Mouse (Mus musculus): ENCODE results near the gene Slc25a23. TPM values are rescaled to one million over a fixed set of nuclear protein-coding genes. Genes with fewer than 3 reads are reported as not detected.

Slc25a23 gene
- polyA plus RNA-seq, 1 experiment from 2014 or later = 12.9 TPM

DNA sequence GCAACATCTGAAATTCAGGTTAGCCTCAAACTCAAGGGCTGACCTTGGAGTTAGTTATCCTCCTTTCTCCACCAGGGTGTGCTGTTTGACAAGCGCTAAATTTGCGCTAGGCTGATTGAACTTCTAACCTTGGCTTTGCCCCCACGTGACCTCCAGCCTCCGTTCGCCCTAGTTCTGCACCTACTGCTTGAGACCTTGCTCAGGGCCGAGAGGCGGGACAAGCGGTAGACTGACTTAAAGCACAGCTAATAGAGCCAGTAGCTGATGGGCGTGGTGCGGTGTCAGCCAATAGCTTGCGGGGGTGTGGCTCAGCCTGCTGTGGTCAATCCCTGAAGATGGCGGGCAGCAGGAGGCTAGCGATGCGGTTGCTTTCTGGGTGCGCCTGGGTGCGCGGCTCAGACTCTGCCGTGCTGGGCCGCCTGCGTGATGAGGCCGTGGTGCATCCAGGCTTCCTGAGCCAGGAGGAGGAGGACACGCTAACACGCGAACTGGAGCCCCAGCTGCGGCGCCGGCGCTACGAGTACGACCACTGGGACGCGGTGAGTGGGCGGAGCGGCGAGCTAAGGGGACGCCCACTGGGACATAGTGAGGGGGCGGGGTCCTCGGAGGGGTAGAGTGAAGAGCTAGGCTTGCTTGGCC is 62.5 kb downstream of the Slc25a23 start, which contains the start of gene Alkbh7:
Gene Alkbh7 (plus strand): TSS at position 311 of the 639 bp plus-strand sequence.
- Histone ChIP-seq H3K27ac (ENCODE audit: low read depth, low read length) (peak within 1 kb of the TSS; percentile 69; the same call in 1 of the 2 replicates), H3K9me3 (ENCODE audit: control insufficient read depth, low read length) (no peaks in the 10 kb centered on the region), H3K4me2 (replicated peaks; ENCODE audit: low read depth, low read length) (peak within 1 kb of the TSS; percentile 69), H3K4me3 (ENCODE audit: low read length) (peak within 1 kb of the TSS; percentile 85), H3K4me1 (ENCODE audit: control insufficient read depth, insufficient read depth, low read length) (peaks cover 8% of the 10 kb centered on the region), H3K9ac (ENCODE audit: low read depth, low read length) (peak within 1 kb of the TSS; percentile 63), H3K27me3 (ENCODE audit: control insufficient read depth, insufficient read depth, low read length) (no peaks in the 10 kb centered on the region), H3K36me3 (ENCODE audit: control insufficient read depth, insufficient read depth, low read length) (peaks cover 63% of the 10 kb centered on the region)
- peak; percentile 99 for ATAC-seq (ENCODE audit: low FRiP score, low TSS enrichment)
- whole genome bisulfite sequencing = under 1% methylated on average over 38 of the region's 38 CpGs

DNA sequence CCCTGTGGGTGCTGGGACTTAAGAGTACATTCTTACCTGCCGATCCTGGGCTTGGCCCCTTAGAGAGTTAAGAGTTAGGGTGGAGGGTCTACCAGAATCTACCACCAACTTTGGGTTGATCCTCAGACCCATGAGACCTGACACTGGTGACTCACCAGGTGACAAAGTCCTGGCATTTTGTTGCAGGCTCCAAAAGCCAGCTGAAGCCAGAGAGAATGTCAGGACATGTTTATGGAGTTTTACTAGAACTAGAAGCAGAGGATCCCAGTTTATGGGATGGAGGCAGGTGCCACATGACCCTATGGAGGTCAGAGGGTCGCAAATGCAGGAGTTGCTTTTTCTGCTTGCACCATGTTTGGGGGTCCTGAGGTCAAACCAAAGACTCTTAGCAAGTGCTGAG is 63.2 kb downstream of the Slc25a23 start:
- H3K27ac ChIP-seq (ENCODE audit: low read depth, low read length) = no peak overlapping the region
- no peak overlapping the region for H3K4me2 ChIP-seq (replicated peaks; ENCODE audit: low read depth, low read length)
- peaks cover 63% of the 10 kb centered on the region for H3K36me3 ChIP-seq (ENCODE audit: control insufficient read depth, insufficient read depth, low read length)
- no peak overlapping the region for H3K9ac ChIP-seq (ENCODE audit: low read depth, low read length)
- peaks cover 8% of the 10 kb centered on the region for H3K4me1 ChIP-seq (ENCODE audit: control insufficient read depth, insufficient read depth, low read length)
- no peak for ATAC-seq (ENCODE audit: low FRiP score, low TSS enrichment)
- H3K9me3 ChIP-seq (ENCODE audit: control insufficient read depth, low read length) = no peaks in the 10 kb centered on the region
- WGBS = 75% methylated on average over 2 of the region's 2 CpGs
- no peaks in the 10 kb centered on the region for H3K27me3 ChIP-seq (ENCODE audit: control insufficient read depth, insufficient read depth, low read length)
- peak overlapping the region; percentile 85; the same call in 1 of the 2 replicates for H3K4me3 ChIP-seq (ENCODE audit: low read length)

- Histone ChIP-seq H3K4me2 (replicated peaks; ENCODE audit: low read depth, low read length) (no peak overlapping the region), H3K27me3 (ENCODE audit: control insufficient read depth, insufficient read depth, low read length) (no peaks in the 10 kb centered on the region), H3K9me3 (ENCODE audit: control insufficient read depth, low read length) (no peaks in the 10 kb centered on the region), H3K4me1 (ENCODE audit: control insufficient read depth, insufficient read depth, low read length) (peaks cover 13% of the 10 kb centered on the region), H3K4me3 (ENCODE audit: low read length) (no peak overlapping the region), H3K9ac (ENCODE audit: low read depth, low read length) (no peak overlapping the region), H3K36me3 (ENCODE audit: control insufficient read depth, insufficient read depth, low read length) (peaks cover 60% of the 10 kb centered on the region), H3K27ac (ENCODE audit: low read depth, low read length) (no peak overlapping the region)
- no peak for ATAC-seq (ENCODE audit: low FRiP score, low TSS enrichment)
- WGBS = 86% methylated on average over 8 of the region's 8 CpGs
Observed at GRCm38 (mm10) chr17:56995046-56995445, 64.6 kb downstream of the Slc25a23 start.

Other genes with a start within 250 kb of the Slc25a23 start
- gene Rfx2, start 228.8 kb downstream of the Slc25a23 start, polyA plus RNA-seq (2014; fragmentation: Nextera tagmentation; extraction: Ambion mirVana) = 2.3 and 3.9 TPM in 2 replicates
- not detected in 2 replicates for gene Acsbg2, start 185.4 kb downstream of the Slc25a23 start, polyA plus RNA-seq (2014; fragmentation: Nextera tagmentation; extraction: Ambion mirVana)
- 0.15 and 0.30 TPM in 2 replicates for gene 1700061G19Rik, start 184.4 kb downstream of the Slc25a23 start, polyA plus RNA-seq (2014; fragmentation: Nextera tagmentation; extraction: Ambion mirVana)
- gene Mllt1, start 124.4 kb downstream of the Slc25a23 start, polyA plus RNA-seq (2014; fragmentation: Nextera tagmentation; extraction: Ambion mirVana) = 35.5 and 35.8 TPM in 2 replicates
- not detected in 2 replicates for gene Acer1, start 77.7 kb downstream of the Slc25a23 start, polyA plus RNA-seq (2014; fragmentation: Nextera tagmentation; extraction: Ambion mirVana)
- gene Clpp, start 69.6 kb downstream of the Slc25a23 start, polyA plus RNA-seq (2014; fragmentation: Nextera tagmentation; extraction: Ambion mirVana) = 173 and 206 TPM in 2 replicates
- 54.8 and 55.8 TPM in 2 replicates for gene Alkbh7, start 62.5 kb downstream of the Slc25a23 start, polyA plus RNA-seq (2014; fragmentation: Nextera tagmentation; extraction: Ambion mirVana)
- gene Pspn, start 59.8 kb downstream of the Slc25a23 start, polyA plus RNA-seq (2014; fragmentation: Nextera tagmentation; extraction: Ambion mirVana) = 1.4 TPM in 1 of 2 replicates, not detected in the other
- 65.1 and 65.6 TPM in 2 replicates for gene Gtf2f1, start 48.6 kb downstream of the Slc25a23 start, polyA plus RNA-seq (2014; fragmentation: Nextera tagmentation; extraction: Ambion mirVana)
- gene Gm17949, start 48.4 kb downstream of the Slc25a23 start, polyA plus RNA-seq (2014; fragmentation: Nextera tagmentation; extraction: Ambion mirVana) = 0.24 and 0.39 TPM in 2 replicates
- 46.2 and 65.9 TPM in 2 replicates for gene Khsrp, start 28.3 kb downstream of the Slc25a23 start, polyA plus RNA-seq (2014; fragmentation: Nextera tagmentation; extraction: Ambion mirVana)
- 0.16 TPM in 1 of 2 replicates, not detected in the other for gene Slc25a41, start 18.2 kb downstream of the Slc25a23 start, polyA plus RNA-seq (2014; fragmentation: Nextera tagmentation; extraction: Ambion mirVana)
- gene Crb3, start 758 bp downstream of the Slc25a23 start, polyA plus RNA-seq (2014; fragmentation: Nextera tagmentation; extraction: Ambion mirVana) = 46.4 and 48.7 TPM in 2 replicates
- gene Dennd1c, start 18.7 kb upstream of the Slc25a23 start, polyA plus RNA-seq (2014; fragmentation: Nextera tagmentation; extraction: Ambion mirVana) = 3.4 and 4.4 TPM in 2 replicates
- 23.3 and 23.8 TPM in 2 replicates for gene Tubb4a, start 27.9 kb upstream of the Slc25a23 start, polyA plus RNA-seq (2014; fragmentation: Nextera tagmentation; extraction: Ambion mirVana)
- 9.8 and 10.1 TPM in 2 replicates for gene Tnfsf9, start 45.5 kb upstream of the Slc25a23 start, polyA plus RNA-seq (2014; fragmentation: Nextera tagmentation; extraction: Ambion mirVana)
- not detected in 2 replicates for gene Cd70, start 89.9 kb upstream of the Slc25a23 start, polyA plus RNA-seq (2014; fragmentation: Nextera tagmentation; extraction: Ambion mirVana)
- not detected in 2 replicates for gene Tnfsf14, start 134.3 kb upstream of the Slc25a23 start, polyA plus RNA-seq (2014; fragmentation: Nextera tagmentation; extraction: Ambion mirVana)
- gene C3, start 168.3 kb upstream of the Slc25a23 start, polyA plus RNA-seq (2014; fragmentation: Nextera tagmentation; extraction: Ambion mirVana) = 0.19 and 1.2 TPM in 2 replicates
- gene Gpr108, start 188.6 kb upstream of the Slc25a23 start, polyA plus RNA-seq (2014; fragmentation: Nextera tagmentation; extraction: Ambion mirVana) = 32.8 and 36.8 TPM in 2 replicates
- 29.7 and 37.1 TPM in 2 replicates for gene Trip10, start 189.6 kb upstream of the Slc25a23 start, polyA plus RNA-seq (2014; fragmentation: Nextera tagmentation; extraction: Ambion mirVana)
- gene Vav1, start 219.2 kb upstream of the Slc25a23 start, polyA plus RNA-seq (2014; fragmentation: Nextera tagmentation; extraction: Ambion mirVana) = 1.3 and 1.7 TPM in 2 replicates

Data from kidney, embryonic 14.5 days (tissue).